In genomic region chr14:9896556-9896955, GRCm38 (mm10) we compare ENCODE assay signal across 23 mouse cellular contexts.
DNase-seq lines count a peak whose midpoint lies in the region; TF ChIP-seq lines count a peak whose summit lies in the region.
"Had no signal": no experiment of that assay in that cellular context is flagged by ENCODE, and none has a peak within 500 bp of the region (broad histone marks: within the 10 kb centered on the region; RNA-seq: fewer than 3 reads in every experiment).

No protein-coding gene starts in this region.

- H3K4me3 ChIP-seq in left cerebral cortex, adult 2 months = no peak overlapping the region
- H3K4me3 ChIP-seq: embryonic facial prominence, embryonic 10.5 days; forebrain, embryonic 13.5 days; limb, embryonic 12.5 days; liver, embryonic 12.5 days; lung, embryonic 15.5 days; midbrain, embryonic 10.5 days; stomach, embryonic 15.5 days had no signal

- H3K27ac ChIP-seq in left cerebral cortex, adult 2 months = no peak overlapping the region
- H3K27ac ChIP-seq: embryonic facial prominence, embryonic 10.5 days; forebrain, embryonic 13.5 days; hindbrain, postnatal 0 days; limb, embryonic 12.5 days; liver, embryonic 12.5 days; lung, embryonic 15.5 days; macrophage; midbrain, embryonic 10.5 days; stomach, embryonic 15.5 days had no signal

- DNase-seq in layer of hippocampus, adult 11-12 months (ENCODE audit: low spot score) = peak; percentile 21
- DNase-seq in layer of hippocampus, adult 9-10 months (ENCODE audit: low spot score) = no peak
- DNase-seq in frontal cortex, adult 2 months (ENCODE audit: extremely low spot score in 1 of 2, low spot score in 1 of 2) = peak; percentile 20 to 71
- peak; percentile 11 to 23 for DNase-seq in left cerebral cortex, adult 2 months (ENCODE audit: extremely low spot score in 1 of 2, low spot score in 2 of 2)
- peak; percentile 5 for DNase-seq in right cerebral cortex, postnatal 14 days
- DNase-seq in thymus, postnatal 4 days = no peak
- no peak for DNase-seq in lung, adult 18-20 months
- no peak for DNase-seq in urinary bladder, postnatal 14 days (ENCODE audit: low spot score)
- DNase-seq: adrenal gland, postnatal 36 days; cerebellum, adult 9-10 months; heart, adult 11 months; heart, postnatal 36 days; retina, postnatal 1 day; thymus, adult 2 months had no signal

- intact Hi-C loops in left cerebral cortex, adult 2 months (cut with DNase I) = no loop called here

- TF ChIP-seq CTCF in left cerebral cortex, adult 2 months (IDR thresholded peaks at IDR 0.05) = no peak

Comparison
In these comparisons a context has a peak if more than half of its experiments do, and no peak if none do; other contexts are left out.
1. DNase-seq: peak in layer of hippocampus, adult 11-12 months (single experiment), frontal cortex, adult 2 months (2 of 2), left cerebral cortex, adult 2 months (2 of 2) and right cerebral cortex, postnatal 14 days (single experiment); none in layer of hippocampus, adult 9-10 months (single experiment), thymus, postnatal 4 days (single experiment), lung, adult 18-20 months (0 of 2) and urinary bladder, postnatal 14 days (single experiment).